Mouse (Mus musculus): Measurements from ENCODE around the gene Tulp2.
"Not testable (repeated sequence)": the region's sequence is repeated elsewhere in the genome, so short reads cannot be mapped to it uniquely, and the experiment has no call there.

Tulp2 gene

GRCm38 (mm10) chr7:45522957-45523676 lies 41.4 kb downstream of the Tulp2 start:
- peak; percentile 41 for DNase-seq

- no peak for DNase-seq
Observed at GRCm38 (mm10) chr7:45523678-45524170, 42.0 kb downstream of the Tulp2 start.

DNA sequence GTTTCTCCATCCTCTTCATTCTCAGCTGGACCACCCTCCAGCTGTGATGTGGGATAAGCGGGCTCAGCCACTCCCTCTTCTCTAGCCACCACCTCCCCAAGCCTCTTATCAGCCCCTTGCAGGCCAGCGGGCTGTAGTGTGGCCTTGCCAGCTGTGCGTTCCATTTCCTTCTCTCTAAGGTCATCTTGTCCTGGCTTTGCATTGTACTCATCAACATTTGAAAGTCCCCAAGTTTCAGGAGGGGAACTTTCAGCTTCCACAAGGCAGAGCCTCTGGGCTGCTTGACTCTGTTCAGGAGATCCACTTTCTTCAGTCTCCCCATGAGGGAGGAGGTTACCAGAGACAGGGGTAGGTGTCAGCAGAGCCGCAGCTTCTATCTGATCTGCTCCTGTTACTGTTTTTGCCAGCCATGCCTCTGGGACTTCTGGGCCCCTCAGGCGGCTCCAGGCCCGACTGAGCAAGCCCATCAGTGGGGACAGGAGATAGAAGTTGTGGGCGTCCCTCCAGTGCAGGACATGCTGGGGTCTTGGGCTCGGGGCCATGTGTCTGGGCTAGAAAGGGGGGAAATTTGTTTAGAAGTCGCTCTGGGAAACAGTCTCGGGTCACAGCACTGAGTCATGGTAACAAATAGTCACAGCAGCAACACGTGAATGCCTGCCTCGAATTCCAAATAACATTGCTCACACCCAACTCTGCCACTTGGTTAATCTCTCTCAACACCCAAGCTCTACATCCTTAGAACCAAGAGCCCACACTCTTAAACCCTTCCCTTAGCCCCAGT lies 43.4 kb downstream of the Tulp2 start:
- peak; percentile 51 for DNase-seq

GRCm38 (mm10) chr7:45525809-45526473 lies 44.3 kb downstream of the Tulp2 start, which contains the start of the genes Ppp1r15a and Plekha4:
Gene Ppp1r15a (minus strand): TSS chr7:45526268.
Gene Plekha4 (plus strand): TSS chr7:45526330.
- peak; percentile 96 for DNase-seq

- peak; percentile 66 for DNase-seq
Observed at GRCm38 (mm10) chr7:45526474-45527120, 44.9 kb downstream of the Tulp2 start.

- DNase-seq, result not testable (repeated sequence)
Observed at GRCm38 (mm10) chr7:45527169-45527568, 45.5 kb downstream of the Tulp2 start.

- DNase-seq, result no peak
Observed at GRCm38 (mm10) chr7:45529461-45529860, 47.8 kb downstream of the Tulp2 start.

- DNase-seq, result no peak
Observed at GRCm38 (mm10) chr7:45530643-45531042, 49.0 kb downstream of the Tulp2 start.

DNA sequence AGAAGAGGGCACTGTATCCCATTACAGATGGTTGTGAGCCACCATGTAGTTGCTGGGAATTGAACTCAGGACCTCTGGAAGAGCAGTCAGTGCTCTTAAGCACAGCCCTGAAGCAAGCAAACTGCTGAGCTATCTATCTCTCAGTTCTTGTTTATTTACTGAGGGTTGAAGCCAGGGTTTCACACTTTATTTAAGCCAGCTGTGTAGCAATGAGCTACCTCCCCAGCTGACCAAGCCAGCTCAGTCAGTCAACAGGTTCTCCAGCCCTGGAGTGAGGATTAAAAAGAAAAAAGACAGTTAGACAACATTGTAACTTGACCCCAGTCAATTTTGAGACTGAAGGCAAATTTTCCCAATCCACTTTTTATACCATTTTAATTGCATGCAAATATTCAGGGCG lies 54.0 kb downstream of the Tulp2 start:
- DNase-seq, result no peak

DNA sequence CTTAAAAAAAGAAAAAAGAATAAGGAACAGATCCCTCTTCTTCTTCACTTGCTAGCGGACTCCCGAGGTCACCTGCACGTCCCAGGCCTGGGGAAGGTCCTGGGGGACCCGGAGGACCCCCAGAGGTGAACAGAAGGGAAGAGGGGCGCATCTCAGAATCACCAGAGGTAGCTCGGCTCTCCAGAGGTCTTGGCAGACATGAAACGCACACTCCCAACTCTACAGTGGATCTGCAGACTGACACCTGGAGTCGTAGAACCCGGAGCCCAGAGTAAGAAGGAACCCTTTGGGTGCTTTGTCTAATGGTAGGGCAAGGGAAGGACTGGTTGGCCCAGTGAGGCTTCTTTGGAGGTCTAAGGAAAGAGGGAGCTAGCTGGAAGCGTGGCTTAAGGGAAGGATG lies 55.9 kb downstream of the Tulp2 start:
- no peak for DNase-seq

- peak; percentile 76 for DNase-seq
Observed at GRCm38 (mm10) chr7:45538163-45539041, 56.7 kb downstream of the Tulp2 start.

- DNase-seq, result no peak
Observed at GRCm38 (mm10) chr7:45539095-45539494, 57.4 kb downstream of the Tulp2 start.

DNA sequence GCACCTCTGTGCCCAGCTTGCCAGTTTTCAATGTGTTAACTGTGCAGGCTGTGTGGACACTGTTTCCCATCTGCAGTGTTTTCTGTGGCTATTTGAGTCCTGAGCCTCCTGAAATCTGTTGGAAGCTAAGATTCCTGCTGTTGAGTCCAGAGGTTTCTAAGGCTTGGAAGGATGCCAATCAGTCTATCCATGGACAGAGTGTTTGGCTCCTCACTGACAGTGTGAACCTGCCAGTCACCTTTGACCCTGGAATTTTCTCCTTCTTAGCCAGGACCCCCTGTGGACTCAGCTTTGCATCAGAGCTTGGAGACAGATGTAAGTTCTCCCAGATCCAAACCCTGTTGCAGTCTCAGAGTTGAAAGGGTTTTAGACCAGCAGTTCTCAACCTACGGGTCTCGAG lies 58.5 kb downstream of the Tulp2 start:
- peak; percentile 76 for DNase-seq

GRCm38 (mm10) chr7:45544525-45544924 lies 62.8 kb downstream of the Tulp2 start:
- no peak for DNase-seq

DNA sequence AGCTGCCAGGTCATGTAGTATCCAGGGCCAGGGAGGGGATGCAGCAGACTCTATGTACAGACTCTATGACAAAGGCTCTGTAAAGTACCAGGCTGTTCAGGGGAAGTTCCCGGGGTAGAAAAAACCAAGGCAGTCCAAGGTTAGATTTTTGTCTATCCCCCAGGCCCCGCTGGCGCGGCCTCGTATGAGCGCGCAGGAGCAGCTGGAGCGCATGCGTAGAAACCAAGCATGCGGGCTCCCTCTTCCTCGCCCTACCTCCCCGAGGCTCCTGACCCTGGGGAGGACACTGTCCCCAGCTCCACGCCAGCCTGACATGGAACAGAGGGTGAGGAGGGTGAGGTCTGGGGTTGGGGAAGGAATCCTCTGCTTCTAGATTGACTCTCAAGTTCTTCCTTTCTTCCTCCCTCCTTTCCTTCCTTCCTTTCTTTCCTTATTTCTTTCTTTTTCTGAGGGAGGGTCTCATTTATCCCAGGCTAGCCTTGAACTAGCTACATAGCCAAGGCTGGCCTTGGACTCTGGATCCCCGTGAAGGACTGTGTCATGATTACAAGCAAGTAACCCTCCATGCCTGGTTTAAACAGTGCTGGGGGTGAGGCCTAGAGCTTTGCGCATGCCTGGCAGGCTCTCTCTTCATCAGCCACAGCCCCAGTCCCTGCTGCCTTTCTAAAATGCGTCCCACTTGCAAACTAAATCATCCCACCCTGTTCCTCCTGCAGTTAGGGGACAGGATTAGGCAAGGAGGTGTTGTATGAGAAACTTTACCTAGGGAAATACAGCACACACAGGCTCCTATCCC lies 68.2 kb downstream of the Tulp2 start:
- DNase-seq, result no peak

GRCm38 (mm10) chr7:45550821-45551511 lies 69.3 kb downstream of the Tulp2 start:
- no peak for DNase-seq

DNA sequence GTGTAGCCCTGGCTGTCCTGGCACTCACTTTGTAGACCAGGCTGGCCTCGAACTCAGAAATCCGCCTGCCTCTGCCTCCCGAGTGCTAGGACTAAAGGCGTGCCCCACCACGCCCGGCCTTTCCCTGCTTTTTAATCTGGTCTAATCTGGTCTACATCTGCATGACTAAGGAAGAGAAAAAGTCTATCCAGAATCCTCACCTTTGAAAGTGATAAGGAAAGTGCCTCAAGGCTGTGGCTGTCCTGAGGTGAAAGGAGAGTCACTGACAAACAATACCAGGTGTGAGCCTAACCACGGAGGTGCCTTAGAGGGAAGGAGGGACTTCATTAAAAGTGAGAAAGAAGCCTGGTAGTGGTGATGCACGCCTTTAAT lies 69.8 kb downstream of the Tulp2 start:
- no peak for DNase-seq

DNA sequence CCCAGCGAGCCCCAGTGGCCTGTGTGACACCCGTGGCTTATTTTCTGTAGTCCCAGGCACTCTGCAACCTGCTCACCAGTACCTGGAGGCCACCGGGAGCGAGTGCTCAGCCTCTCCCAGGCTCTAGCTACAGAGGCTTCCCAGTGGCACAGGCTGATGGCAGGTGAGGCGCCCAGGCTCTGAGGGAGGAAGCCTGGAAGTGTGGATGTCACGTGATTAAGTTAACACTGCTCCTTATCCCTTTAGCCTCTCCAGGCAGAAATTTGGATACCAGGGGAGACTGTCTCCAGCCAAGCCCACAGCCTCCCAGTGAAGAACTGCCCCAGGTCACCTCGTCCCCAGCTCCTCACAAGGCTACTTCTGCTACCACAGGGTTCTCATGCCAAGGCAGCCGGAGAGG lies 71.8 kb downstream of the Tulp2 start:
- DNase-seq, result no peak

GRCm38 (mm10) chr7:45553990-45554389 lies 72.3 kb downstream of the Tulp2 start:
- DNase-seq, result no peak

GRCm38 (mm10) chr7:45554744-45555143 lies 73.1 kb downstream of the Tulp2 start, which contains the start of gene Hsd17b14:
Gene Hsd17b14 (plus strand): TSS chr7:45554893.
- DNase-seq, result no peak
